Mouse (Mus musculus): ENCODE measurements around the gene Nat14.

Gene Nat14

DNA sequence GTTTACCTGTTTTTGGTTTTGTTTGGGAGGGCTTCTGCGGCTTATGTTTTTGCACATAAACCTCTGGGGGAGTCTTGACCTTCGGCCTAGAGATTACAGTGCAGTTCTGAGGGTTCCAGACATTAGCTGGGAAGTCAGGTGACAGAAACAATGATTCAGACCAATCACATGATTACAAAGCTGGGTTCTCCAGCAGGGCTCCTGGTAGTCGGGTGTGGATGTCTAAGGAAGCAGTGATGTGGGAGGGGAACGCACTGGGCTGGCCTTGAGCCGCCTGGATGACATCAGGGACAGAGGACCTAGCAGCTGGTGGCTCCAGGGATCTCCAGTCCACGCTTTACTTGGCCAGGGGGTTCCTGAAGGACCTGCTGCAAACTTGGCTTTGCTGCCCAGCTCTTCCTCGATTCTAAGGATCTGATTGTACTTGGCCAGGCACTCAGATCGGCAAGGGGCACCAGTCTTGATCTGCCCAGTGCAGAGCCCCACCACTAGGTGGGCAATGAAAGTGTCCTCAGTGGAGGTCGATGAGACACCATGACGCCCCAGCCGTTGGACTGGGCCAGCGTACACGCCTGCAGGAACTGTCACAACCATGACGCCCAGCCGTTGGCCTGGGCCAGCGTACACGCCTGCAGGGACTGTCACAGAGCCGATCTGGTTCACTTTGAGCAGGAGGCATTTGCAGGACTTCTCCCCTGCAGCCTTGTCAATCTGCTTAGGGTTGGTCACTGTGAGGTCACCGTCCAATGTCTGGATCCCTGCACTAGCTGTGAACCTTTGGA lies 28.9 kb downstream of the Nat14 start:
- DNase-seq, result peak; percentile 98

DNA sequence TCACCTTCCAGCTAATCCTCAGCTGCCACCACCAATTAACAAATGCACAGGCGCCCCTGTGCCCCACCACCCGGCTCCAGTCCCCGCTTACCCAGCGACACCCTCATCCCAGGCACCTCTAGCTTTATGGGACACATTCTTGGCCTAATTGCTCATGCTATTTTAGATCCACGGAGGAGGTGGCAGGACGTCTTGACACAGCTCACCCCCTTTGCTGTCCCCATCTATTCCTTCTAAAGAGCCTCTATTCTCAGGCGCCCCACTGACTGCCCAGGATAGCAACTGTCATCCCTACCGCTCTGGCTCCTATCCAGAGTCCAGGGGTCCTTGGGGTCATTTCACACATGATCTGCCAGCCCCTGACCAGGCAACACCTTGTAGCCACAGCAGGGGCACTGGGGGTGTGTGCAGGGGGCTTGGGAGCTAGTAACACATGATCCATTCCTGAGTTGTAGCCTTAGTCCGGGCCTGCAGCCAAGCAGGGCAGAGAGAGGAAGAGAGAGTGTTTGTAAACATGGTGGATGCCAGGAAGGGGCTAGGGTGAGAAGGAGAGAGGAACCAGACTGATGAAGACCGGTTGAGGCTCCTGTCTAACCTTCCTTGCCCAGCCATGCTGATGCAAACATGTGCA lies 32.1 kb downstream of the Nat14 start:
- peak; percentile 96 for DNase-seq

DNA sequence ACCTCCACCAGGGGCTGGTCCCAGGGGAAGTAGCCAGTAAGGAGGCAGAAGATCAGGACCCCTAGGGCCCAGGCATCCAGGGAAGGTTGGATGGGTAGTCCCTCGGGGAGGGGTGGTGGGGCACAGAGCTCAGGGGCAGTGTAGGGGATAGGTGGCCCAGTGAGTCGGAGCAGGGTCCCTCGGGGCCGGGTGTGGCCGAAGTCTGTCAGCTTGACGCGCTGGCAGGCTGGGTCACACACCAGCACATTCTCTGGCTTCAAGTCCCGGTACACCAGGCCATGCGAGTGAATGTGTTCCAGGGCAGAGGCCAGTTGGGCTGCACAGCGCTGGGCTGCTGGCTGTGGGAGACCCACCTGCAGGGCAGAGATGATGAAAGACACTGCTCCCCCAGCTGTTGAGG lies 35.5 kb downstream of the Nat14 start:
- peak; percentile 90 for DNase-seq

DNA sequence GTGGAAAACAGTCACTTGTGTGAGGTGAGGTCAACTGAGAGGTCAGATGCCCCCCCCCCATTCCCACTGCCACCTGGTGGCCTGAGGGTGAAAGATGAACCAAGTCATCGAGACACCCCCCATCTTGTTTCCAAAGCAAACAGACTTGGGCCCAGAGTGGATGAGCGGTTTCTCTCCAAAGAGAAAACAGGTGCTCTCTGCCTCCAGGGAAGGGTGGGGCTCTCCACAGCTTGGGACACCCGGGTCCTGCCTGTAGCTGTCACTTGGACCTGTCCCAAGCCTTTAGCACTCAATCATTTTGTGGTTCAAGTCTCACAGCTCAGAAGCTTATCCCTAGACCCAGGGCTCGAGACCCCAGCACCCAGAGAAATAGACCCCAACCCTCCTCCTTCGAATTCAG lies 41.7 kb downstream of the Nat14 start:
- DNase-seq, result no peak

DNA sequence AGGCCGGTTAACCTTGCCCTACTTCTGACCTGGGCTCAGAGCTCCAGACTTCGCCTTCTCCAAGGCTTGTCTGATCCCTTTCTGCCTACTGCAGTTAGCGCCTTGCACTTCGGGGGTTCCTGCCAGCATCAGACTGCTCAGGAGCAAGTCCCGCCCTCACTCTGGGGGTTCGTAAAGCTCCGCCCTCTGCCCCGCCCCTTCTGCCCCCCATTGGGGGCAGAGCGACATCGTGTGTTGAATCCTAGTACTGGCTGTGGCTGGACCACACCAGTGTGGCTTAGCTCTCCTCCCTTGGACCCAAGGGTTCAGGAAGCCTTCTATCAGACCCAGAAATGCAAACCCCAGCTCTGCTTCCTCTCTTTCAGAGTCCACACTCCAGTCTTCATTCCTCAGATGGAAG lies 42.4 kb downstream of the Nat14 start, which contains the start of gene Sbk2:
Gene Sbk2, minus strand, starts transcription at position 135 of the 400 bp plus-strand sequence.
- peak; percentile 97 for DNase-seq

DNA sequence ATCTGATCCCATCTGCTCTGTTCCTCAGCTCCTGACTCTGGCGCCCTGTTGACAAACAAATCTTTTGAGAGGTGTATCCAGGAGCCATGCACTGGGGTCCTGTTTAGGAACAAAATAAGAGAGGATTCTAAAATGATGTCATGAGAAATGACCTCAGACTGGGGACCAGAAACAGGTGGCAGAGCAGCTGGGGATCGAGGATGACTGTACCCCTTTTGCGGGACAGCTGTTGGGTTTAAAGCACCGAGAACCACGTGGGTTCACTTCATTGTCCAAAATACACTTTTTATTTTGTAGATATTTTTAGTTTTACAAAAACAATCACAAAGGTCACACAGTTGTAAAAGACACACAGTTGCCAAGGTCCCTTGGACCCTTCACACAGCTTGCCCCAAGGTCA lies 43.2 kb downstream of the Nat14 start:
- no peak for DNase-seq

DNA sequence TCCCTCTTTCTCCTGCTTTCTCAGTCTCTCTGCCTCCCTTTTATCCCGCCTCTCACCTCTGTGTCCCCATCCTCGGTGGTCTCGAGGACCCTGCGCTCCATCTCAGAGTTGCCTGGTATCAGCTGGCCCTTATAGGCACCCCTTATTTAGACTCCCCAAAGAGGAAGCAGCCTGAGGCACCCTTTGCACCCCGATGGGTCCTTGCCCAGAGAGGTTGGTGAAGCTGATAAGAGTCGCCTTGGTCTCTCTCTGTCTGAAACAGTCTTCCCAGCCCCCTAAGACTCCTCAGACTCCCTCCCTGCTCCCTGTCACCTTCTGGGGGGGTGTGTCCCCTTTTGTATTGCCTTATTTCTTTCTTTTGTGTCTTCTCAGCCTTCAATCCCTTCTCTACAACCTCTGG lies 49.2 kb downstream of the Nat14 start, which contains the start of gene Sbk3:
Gene Sbk3, minus strand, starts transcription at position 101 of the 400 bp plus-strand sequence.
- no peak for DNase-seq

DNA sequence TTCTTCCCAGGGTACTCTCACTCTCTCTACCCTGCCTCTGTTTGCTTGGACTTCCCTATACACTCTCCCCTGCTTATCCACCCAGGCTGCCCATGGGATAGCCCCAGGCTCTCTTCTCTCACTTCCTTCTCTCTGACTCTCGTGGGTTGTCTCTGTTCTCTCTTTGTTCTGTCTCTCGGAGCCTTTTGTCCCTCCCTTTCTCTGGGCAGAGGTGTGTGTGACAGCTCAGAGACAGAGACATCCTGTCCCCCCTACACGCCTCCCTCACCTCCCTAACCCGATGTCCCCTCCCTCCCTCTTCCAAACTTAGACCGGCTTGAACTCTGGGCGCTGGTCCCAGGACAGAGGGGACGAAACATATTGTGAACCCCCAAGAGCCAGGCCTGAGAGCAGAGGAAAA lies 49.9 kb downstream of the Nat14 start:
- peak; percentile 97 for DNase-seq

DNA sequence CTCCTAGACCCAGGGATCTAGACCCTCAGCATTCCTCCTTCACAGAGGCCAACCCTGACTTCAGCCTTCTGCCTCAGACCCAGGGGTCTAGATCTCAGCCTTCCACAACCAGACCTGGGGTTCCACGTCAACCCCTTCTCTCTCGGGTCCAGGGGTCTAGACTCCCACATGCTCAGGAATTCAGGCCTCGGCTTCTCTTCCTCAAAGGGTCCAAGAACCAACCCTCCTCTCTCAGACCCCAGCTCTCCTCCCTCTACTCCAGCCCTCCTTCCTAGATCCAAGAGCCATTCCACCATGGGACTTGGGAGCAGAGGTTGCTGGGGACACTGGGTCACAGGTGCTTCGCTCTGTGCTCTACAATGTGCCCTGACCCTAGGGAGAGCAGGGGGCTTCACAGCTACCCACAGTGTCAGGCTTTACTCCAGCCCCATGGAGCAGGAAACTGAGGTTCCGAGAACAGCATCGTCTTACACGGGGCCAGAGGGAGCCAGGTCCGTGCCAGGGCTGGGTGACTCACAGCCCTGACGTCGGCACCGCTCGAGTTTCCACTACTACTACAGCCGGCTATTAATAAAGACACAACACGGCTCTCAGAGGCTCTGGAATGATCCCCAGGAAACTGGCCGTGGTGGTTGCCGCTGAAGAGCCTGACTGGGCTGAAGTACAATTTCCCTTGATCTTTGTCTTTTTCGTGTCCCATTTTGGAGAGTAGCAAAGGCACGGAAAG lies 50.7 kb downstream of the Nat14 start:
- DNase-seq, result peak; percentile 98

Data from heart, adult 11 months (tissue).